Mouse (Mus musculus): ENCODE measurements at regions not wholly inside any gene's neighbourhood (a gene's known extent, or its start where the extent isn't known, plus 50 kb on each side); places are given as distances from the start of the nearest gene placed in this dataset.

DNA sequence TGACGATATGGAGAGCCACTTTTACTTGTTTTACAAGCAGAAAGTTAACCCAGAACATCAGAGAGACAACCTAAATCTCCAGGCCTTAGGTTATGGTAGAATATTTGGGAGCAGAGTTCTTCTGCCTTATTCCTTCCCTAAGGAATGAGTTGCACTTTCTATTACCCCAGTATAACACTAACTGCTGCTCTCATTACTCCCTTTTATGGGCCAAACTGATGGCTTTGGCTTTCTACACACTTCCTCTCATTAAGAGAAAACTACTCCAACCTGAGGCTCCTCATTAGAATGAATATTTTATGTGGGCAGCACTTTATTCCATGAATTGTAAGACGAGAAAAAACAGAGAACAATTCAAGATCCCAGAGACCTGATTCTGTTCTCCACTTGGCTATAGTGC, 289.0 kb upstream of the Tnc start:
- Histone ChIP-seq H3K4me1 (ENCODE audit: control insufficient read depth, insufficient read depth, low read length) (peaks cover 3% of the 10 kb centered on the region; the same call in 1 of the 2 replicates), H3K27ac (ENCODE audit: insufficient read depth, low read length) (no peak overlapping the region), H3K4me3 (ENCODE audit: insufficient read depth, low read length) (no peak overlapping the region)
- TF ChIP-seq POLR2A (IDR thresholded peaks at IDR 0.05; ENCODE audit: low read depth, low read length) (no peak), CTCF (IDR thresholded peaks at IDR 0.05; ENCODE audit: borderline replicate concordance, insufficient read depth, low read length) (no peak)

DNA sequence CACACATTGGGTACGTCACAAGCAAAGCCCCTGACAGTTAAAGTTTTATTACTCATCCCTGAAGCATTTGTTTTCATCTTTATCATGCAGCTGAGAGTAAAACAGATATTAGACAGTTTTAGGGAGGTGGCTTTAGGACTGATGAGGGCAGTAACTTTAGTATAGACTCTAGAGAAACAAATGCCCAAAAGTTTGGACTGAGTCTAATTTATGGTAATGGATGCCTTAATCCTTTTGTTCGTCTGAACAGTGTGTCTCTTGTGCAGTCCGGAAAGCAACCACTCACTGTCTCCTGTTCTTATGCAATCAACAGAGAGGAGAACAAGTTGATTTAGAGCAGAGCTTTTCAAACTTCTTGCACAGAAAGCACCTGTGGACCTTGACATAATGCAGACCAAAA, 283.4 kb upstream of the Tnc start:
- Histone ChIP-seq H3K27ac (ENCODE audit: insufficient read depth, low read length) (no peak overlapping the region), H3K4me1 (ENCODE audit: control insufficient read depth, insufficient read depth, low read length) (no peaks in the 10 kb centered on the region; the same call in 1 of the 2 replicates), H3K4me3 (ENCODE audit: insufficient read depth, low read length) (no peak overlapping the region)
- TF ChIP-seq POLR2A (IDR thresholded peaks at IDR 0.05; ENCODE audit: low read depth, low read length) (no peak), CTCF (IDR thresholded peaks at IDR 0.05; ENCODE audit: borderline replicate concordance, insufficient read depth, low read length) (no peak)

DNA sequence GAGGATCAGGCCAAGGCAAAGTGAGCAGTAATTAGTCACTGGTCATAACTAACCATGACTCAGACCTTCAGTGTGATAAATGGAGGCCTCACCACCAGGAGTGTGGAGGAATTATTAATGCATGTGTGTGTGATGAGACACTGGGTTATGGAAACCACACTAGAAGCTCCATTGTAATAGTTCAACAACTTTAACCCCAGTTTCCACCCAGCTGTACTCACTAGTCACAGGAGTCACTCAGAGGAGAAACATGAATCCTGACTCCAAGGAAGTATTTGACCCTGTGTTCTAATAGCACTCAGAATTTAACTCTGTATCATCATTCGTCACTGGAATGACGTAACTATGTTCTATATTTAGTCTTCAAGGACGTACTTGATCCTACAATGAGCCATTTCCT, 277.6 kb upstream of the Tnc start:
- Histone ChIP-seq H3K4me3 (ENCODE audit: insufficient read depth, low read length) (no peak overlapping the region), H3K4me1 (ENCODE audit: control insufficient read depth, insufficient read depth, low read length) (no peaks in the 10 kb centered on the region; the same call in 1 of the 2 replicates), H3K27ac (ENCODE audit: insufficient read depth, low read length) (peak overlapping the region; percentile 57)
- TF ChIP-seq CTCF (IDR thresholded peaks at IDR 0.05; ENCODE audit: borderline replicate concordance, insufficient read depth, low read length), result no peak
- TF ChIP-seq POLR2A (IDR thresholded peaks at IDR 0.05; ENCODE audit: low read depth, low read length), result no peak

DNA sequence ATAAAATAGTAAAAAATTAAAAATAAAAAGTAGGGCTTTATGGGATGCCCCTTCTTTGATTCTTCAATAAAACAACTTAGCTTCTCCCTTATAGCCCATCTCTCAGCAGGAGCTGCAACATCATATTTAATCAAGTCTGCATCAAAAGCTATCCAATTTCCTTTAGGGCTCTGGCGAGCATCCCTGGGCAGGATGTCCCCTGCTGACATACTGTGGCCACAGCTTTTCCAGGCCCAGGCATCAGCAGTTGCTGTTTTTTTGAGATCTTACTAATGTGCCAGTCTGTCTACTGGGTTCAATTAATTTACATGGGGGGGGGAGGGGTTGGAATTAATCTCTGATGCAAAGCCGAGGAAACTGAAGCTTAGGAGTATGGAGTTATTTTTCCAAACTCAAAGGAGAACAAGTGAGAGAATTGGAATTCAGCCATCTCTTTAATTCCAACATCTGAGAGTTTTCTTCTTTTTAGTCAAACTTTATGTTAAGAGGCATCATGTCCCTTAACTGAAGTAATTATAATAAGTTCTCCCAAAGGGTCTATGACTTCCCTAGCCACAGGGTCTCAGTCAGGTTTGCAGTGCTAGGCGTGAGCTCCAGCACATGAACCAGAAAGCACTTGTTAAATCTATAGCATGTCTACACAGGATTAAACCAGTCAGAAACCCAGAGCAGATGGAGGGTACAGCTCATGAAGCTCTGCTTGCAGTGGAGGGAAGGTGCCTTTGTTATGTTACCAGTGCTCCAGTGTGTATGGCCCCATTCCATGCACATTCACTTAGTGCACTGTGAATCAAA, 269.9 kb upstream of the Tnc start:
- Histone ChIP-seq H3K27ac (ENCODE audit: insufficient read depth, low read length) (no peak overlapping the region), H3K4me1 (ENCODE audit: control insufficient read depth, insufficient read depth, low read length) (no peaks in the 10 kb centered on the region), H3K4me3 (ENCODE audit: insufficient read depth, low read length) (no peak overlapping the region)
- TF ChIP-seq POLR2A (IDR thresholded peaks at IDR 0.05; ENCODE audit: low read depth, low read length) (no peak), CTCF (IDR thresholded peaks at IDR 0.05; ENCODE audit: borderline replicate concordance, insufficient read depth, low read length) (no peak)

DNA sequence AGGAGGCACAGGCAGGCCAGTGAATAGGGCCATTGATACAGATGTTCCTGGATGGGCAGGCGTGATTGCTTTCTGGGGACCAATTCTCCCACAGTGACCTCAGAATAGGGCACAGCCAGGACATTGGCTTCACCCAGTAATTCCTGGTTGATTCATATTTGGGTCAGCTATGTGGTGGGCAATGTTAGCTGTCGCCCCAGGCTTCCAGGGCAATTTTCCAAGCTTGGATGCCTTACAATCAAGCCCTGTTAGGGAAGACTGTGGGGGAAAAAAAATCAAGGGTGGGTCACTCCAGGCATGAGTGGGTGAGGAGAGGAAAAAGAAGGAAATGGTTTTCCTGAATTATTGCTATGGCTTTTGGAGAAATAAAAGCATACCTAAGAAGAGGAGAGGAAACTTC, 250.1 kb upstream of the Tnc start:
- Histone ChIP-seq H3K4me1 (ENCODE audit: control insufficient read depth, insufficient read depth, low read length) (no peaks in the 10 kb centered on the region), H3K27ac (ENCODE audit: insufficient read depth, low read length) (no peak overlapping the region), H3K4me3 (ENCODE audit: insufficient read depth, low read length) (no peak overlapping the region)
- TF ChIP-seq CTCF (IDR thresholded peaks at IDR 0.05; ENCODE audit: borderline replicate concordance, insufficient read depth, low read length) (no peak), POLR2A (IDR thresholded peaks at IDR 0.05; ENCODE audit: low read depth, low read length) (no peak)

DNA sequence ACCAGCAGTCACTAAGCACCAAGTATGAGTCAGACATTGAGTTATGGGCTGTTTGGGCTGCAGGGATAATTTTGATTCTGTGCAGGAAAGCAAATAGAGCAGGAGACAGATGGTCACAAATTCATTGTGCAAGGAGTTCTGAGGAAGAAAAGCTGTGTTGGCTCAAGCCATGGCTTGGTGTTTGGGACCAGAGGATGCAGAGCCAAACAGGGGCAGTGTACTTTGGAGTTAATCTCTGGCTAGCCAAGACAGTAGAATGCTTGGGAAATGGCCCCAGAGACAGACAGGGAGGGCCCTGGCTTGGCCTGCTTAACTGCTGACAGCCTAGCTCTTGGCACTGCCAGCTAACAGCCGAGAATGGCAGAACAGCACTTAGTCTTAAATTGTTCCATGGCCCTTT, 235.7 kb upstream of the Tnc start:
- H3K4me1 ChIP-seq (ENCODE audit: control insufficient read depth, insufficient read depth, low read length), result peaks cover 4% of the 10 kb centered on the region
- H3K4me3 ChIP-seq (ENCODE audit: insufficient read depth, low read length), result no peak overlapping the region
- peak overlapping the region; percentile 41; the same call in 1 of the 2 replicates for H3K27ac ChIP-seq (ENCODE audit: insufficient read depth, low read length)
- TF ChIP-seq POLR2A (IDR thresholded peaks at IDR 0.05; ENCODE audit: low read depth, low read length) (no peak), CTCF (IDR thresholded peaks at IDR 0.05; ENCODE audit: borderline replicate concordance, insufficient read depth, low read length) (no peak)

DNA sequence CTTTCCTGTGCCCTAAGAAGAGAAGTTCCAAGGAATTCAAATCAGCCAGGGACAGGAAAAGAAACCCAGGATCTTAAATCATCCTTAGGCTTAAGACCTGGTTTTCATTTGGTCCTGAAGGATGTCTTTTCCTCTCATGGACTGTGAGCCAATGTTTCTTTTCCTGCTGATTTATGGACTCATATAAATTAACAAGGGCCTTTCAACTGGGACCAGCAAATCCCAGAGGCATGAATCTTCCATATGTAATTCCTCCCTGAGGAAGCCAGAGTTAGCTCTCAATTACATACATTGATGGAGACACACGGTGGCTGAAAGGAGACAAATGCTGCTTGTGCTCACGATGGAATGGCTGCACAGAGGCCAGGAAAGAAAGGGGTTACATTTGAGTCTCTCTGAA, 230.2 kb upstream of the Tnc start:
- TF ChIP-seq CTCF (IDR thresholded peaks at IDR 0.05; ENCODE audit: borderline replicate concordance, insufficient read depth, low read length) (no peak), POLR2A (IDR thresholded peaks at IDR 0.05; ENCODE audit: low read depth, low read length) (no peak)
- H3K27ac ChIP-seq (ENCODE audit: insufficient read depth, low read length), result no peak overlapping the region

DNA sequence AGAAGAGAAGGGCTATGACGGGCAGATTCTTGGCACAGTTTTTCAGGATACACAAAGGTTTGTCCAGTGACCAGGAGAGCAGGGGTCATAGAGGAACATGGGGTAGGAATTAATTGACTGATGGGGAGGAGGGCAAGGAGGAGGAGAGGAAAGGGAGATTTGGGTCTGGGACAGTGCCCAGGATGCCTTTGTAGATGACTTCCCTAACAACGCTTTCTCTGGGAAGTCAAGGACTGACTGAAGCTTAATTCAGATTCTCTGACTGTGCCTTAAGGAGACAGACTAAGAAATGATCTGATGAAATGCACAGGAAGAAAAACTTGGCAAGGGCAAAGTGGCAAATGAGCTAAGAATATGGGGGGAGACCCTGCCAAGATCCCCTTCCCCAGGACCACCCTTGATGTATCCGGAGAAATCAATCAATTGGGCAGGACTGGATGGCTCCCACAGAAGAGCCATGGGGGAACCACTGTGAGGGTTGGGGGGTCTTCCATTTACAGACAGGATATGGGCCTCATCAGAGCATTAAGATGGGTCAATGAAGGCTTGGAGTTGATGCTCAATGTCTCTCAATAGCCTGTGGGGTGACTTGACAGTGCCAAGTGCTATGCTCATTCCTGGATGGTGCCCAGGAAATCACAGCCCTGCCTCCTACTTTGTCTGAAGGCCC, 227.6 kb upstream of the Tnc start:
- 0 out of 2 replicates have a peak, but pooled peaks cover 2% of the 10 kb centered on the region for H3K4me1 ChIP-seq (ENCODE audit: control insufficient read depth, insufficient read depth, low read length)
- H3K4me3 ChIP-seq (ENCODE audit: insufficient read depth, low read length), result no peak overlapping the region
- no peak for TF ChIP-seq CTCF (IDR thresholded peaks at IDR 0.05; ENCODE audit: borderline replicate concordance, insufficient read depth, low read length)
- no peak for TF ChIP-seq POLR2A (IDR thresholded peaks at IDR 0.05; ENCODE audit: low read depth, low read length)
- no peak overlapping the region for H3K27ac ChIP-seq (ENCODE audit: insufficient read depth, low read length)

More for the DNA sequence above, 230.2 kb upstream of the Tnc start:
- Histone ChIP-seq H3K4me1 (ENCODE audit: control insufficient read depth, insufficient read depth, low read length) (no peaks in the 10 kb centered on the region; the same call in 1 of the 2 replicates), H3K4me3 (ENCODE audit: insufficient read depth, low read length) (no peak overlapping the region)

DNA sequence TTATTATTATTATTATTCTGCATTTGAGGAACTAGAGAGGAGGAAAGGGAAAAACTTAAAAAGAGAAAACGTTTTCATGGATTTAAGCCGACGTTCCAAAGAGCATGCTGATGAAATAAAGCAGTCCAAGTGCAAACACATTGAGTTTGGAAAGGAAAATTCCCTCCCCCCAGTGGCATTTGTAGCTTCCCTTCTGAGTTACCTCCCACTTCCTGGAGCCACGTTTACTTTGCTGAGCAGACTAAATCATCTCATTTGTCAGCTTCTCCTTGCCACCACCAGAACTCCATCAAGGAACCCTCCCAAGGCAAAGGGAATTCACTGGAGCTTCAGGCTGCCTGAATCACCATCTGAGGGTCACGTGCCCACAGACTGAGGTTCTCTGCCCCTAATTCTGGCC, 223.0 kb upstream of the Tnc start:
- Histone ChIP-seq H3K27ac (ENCODE audit: insufficient read depth, low read length) (peak overlapping the region; percentile 83; the same call in 1 of the 2 replicates), H3K4me1 (ENCODE audit: control insufficient read depth, insufficient read depth, low read length) (peaks cover 5% of the 10 kb centered on the region; the same call in 1 of the 2 replicates), H3K4me3 (ENCODE audit: insufficient read depth, low read length) (no peak overlapping the region)
- TF ChIP-seq POLR2A (IDR thresholded peaks at IDR 0.05; ENCODE audit: low read depth, low read length), result no peak

DNA sequence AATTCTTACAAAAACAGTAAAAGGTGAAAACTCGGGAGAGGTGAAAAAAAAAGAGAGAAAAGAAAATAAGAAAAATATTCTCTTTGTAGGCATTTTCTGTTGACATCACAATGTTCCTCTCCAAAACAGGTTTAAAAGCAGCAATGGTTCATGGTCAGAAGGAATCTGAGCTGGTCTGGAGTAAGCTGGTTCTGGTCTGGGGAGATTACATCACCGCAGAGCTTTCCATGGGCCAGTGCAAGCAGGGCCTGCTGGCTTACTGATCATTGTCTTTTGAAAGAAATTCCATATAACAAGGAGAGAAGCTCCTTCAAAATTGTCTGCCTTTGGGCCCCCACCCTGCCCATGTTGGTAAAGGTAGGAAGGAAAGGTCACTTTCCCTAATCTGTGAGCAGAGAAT, 222.3 kb upstream of the Tnc start:
- Histone ChIP-seq H3K4me3 (ENCODE audit: insufficient read depth, low read length) (no peak overlapping the region), H3K4me1 (ENCODE audit: control insufficient read depth, insufficient read depth, low read length) (peaks cover 5% of the 10 kb centered on the region; the same call in 1 of the 2 replicates), H3K27ac (ENCODE audit: insufficient read depth, low read length) (peak overlapping the region; percentile 83)
- TF ChIP-seq CTCF (IDR thresholded peaks at IDR 0.05; ENCODE audit: borderline replicate concordance, insufficient read depth, low read length) (no peak), POLR2A (IDR thresholded peaks at IDR 0.05; ENCODE audit: low read depth, low read length) (no peak)
